Mouse (Mus musculus) bone marrow macrophage, adult 2 months (primary cell): ENCODE results near the gene Hdgf.
"Not testable (repeated sequence)": the region's sequence is repeated elsewhere in the genome, so short reads cannot be mapped to it uniquely, and the experiment has no call there.

Source experiments
- CTCF ChIP-seq: IDR thresholded peaks from 2 replicates; pipeline ENCODE4 v1.5.1; 2012; ENCODE audit warnings: low read depth, mild to moderate bottlenecking, low read length, moderate library complexity
- POLR2A ChIP-seq: IDR thresholded peaks from 2 replicates; pipeline ENCODE4 v1.6.1; 2012; ENCODE audit warnings: mild to moderate bottlenecking, low read depth, low read length, borderline replicate concordance

GRCm38 (mm10) chr3:87864111-87864510 lies 42.0 kb upstream of the Hdgf start:
- TF ChIP-seq POLR2A, CTCF: not testable (repeated sequence)
